Mouse (Mus musculus) G1E (cell line): ENCODE results near the gene Cryba4.

Experiments
- CTCF ChIP-seq: IDR thresholded peaks from 2 replicates; pipeline ENCODE4 v1.5.1; 2012; ENCODE audit warnings: low read depth, low read length, inconsistent platforms, mixed read lengths
- GATA1 ChIP-seq: IDR thresholded peaks from 2 replicates; pipeline ENCODE4 v1.6.1; 2012; ENCODE audit warnings: borderline replicate concordance, low read length, inconsistent platforms, mixed read lengths
- GATA2 ChIP-seq: IDR thresholded peaks from 2 replicates; pipeline ENCODE4 v1.6.1; 2012; ENCODE audit warnings: low read depth, low read length, inconsistent platforms, borderline replicate concordance

- no peak for TF ChIP-seq CTCF
- TF ChIP-seq GATA1, result no peak
- no peak for TF ChIP-seq GATA2
Observed at GRCm38 (mm10) chr5:112281676-112282075, 29.4 kb upstream of the Cryba4 start.
